Mouse (Mus musculus) stomach, embryonic 14.5 days (tissue): ENCODE measurements around the gene Ankrd24. TPM values are rescaled to one million over a fixed set of nuclear protein-coding genes. Genes with fewer than 3 reads are reported as not detected.
A peak's percentile ranks its signal among the peaks of the same experiment; 100 is the strongest.

Experiments used
- ATAC-seq: fragments of 200-750 bp; cut with Nextera tagmentation; 2 replicates; pipeline ENCODE4 v1.8.0; 2017; ENCODE audit warnings: low read depth, moderate TSS enrichment; ENCODE audit not compliant: insufficient number of reproducible peaks, insufficient read depth, low FRiP score
- H3K27ac ChIP-seq: fragments of 300-500 bp; sonication (generic); 2 replicates; pipeline ENCODE4 v1.5.1; 2014; ENCODE audit warnings: mild to moderate bottlenecking, low read length, moderate library complexity, mixed read lengths
- H3K27me3 ChIP-seq: fragments of 300-500 bp; sonication (generic); 2 replicates; pipeline ENCODE4 v1.6.1; 2014; ENCODE audit warnings: low read length, control low read depth, mixed read lengths; ENCODE audit not compliant: control insufficient read depth, insufficient read depth
- H3K36me3 ChIP-seq: fragments of 300-500 bp; sonication (generic); 2 replicates; pipeline ENCODE4 v1.6.1; 2014; ENCODE audit warnings: mild to moderate bottlenecking, control low read depth, low read length, moderate library complexity, mixed read lengths; ENCODE audit not compliant: control insufficient read depth, insufficient read depth
- H3K4me1 ChIP-seq: fragments of 300-500 bp; sonication (generic); 2 replicates; pipeline ENCODE4 v1.6.1; 2014; ENCODE audit warnings: low read length, control low read depth, mixed read lengths; ENCODE audit not compliant: control insufficient read depth, insufficient read depth
- H3K4me2 ChIP-seq: fragments of 300-500 bp; sonication (generic); replicated peaks from 2 replicates; pipeline ENCODE4 v1.6.1; 2014; ENCODE audit warnings: low read depth, low read length, control low read depth
- H3K4me3 ChIP-seq: fragments of 300-500 bp; sonication (generic); 2 replicates; pipeline ENCODE4 v1.5.1; 2014; ENCODE audit warnings: low read depth, low read length, control low read depth
- H3K9ac ChIP-seq: fragments of 300-500 bp; sonication (generic); replicated peaks from 2 replicates; pipeline ENCODE4 v1.6.1; 2014; ENCODE audit warnings: low read depth, mild to moderate bottlenecking, control low read depth, low read length, moderate library complexity, mixed read lengths
- H3K9me3 ChIP-seq: fragments of 300-500 bp; sonication (generic); 2 replicates; pipeline ENCODE4 v1.6.1; 2016; ENCODE audit warnings: low read depth, low read length, control low read depth; ENCODE audit not compliant: control insufficient read depth
- WGBS: fragments of 180-500 bp; shearing (Covaris S2); extraction: QIAGEN DNeasy Blood & Tissue Kit; methylation state at CpG from one replicate; pipeline ENCODE4 v1.1.7; 2014; 5-methylcytosine and 5-hydroxymethylcytosine counted together
- polyA plus RNA-seq: library from polyadenylated mRNA; unstranded; fragments of >200 nt; fragmentation: Nextera tagmentation; extraction: Ambion mirVana; gene quantifications from 2 replicates; pipeline ENCODE4 v1.2.1, GENCODE M21; 2014

Ankrd24 gene
- polyA plus RNA-seq, 1 experiment from 2014 or later, result 9.1 TPM

DNA sequence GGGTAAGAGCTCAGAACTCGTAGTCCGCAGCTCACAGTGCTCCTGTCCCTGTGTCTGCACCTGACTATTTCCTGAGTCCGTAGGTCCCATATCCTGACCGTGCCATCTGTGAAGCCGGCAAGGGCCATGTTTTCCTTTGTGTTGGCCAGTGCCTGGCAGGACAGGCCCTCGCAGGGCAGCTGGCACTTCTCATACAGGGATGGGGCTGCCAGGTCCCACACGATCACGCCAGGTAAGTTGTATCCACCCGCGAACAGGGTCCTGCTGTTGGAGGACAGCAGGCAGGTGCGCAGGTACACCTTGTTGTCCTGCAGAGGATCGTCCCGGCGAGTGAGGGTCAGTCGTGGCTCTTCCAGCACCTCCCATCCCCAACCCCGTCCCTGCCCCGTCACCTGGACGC, 34.4 kb upstream of the Ankrd24 start:
- H3K27me3 ChIP-seq, result no peaks in the 10 kb centered on the region
- 66% methylated on average over 18 of the region's 18 CpGs for WGBS
- H3K27ac ChIP-seq, result no peak overlapping the region
- no peaks in the 10 kb centered on the region for H3K9me3 ChIP-seq
- no peak for ATAC-seq
- H3K36me3 ChIP-seq, result no peaks in the 10 kb centered on the region
- H3K9ac ChIP-seq, result no peak overlapping the region
- peaks cover 29% of the 10 kb centered on the region for H3K4me1 ChIP-seq
- H3K4me2 ChIP-seq, result no peak overlapping the region
- no peak overlapping the region for H3K4me3 ChIP-seq

DNA sequence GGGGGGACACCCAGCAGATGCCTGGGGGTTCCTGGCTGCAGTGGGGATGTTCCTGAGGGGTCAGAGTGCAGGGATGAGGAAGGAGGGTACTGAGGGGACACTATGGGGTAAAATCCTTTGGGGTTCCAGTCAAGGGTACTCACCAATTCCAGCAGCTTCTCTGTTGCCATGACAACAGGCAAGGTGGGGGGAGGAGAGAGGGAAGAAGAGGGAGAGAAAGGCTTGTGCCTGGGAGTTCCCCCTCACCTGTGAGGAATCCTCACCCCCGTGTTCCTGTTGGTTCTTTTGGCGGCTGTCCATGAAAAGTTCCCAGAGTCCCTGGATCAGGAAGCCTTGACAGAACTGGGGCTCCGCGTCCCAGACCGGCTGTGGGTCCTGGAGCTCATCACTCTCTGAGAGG, 32.7 kb upstream of the Ankrd24 start:
- ATAC-seq, result no peak
- no peak overlapping the region for H3K4me3 ChIP-seq
- H3K36me3 ChIP-seq, result no peaks in the 10 kb centered on the region
- no peak overlapping the region for H3K9ac ChIP-seq
- peaks cover 31% of the 10 kb centered on the region for H3K4me1 ChIP-seq
- no peak overlapping the region for H3K4me2 ChIP-seq
- 25% methylated on average over 5 of the region's 5 CpGs for WGBS
- H3K27ac ChIP-seq, result no peak overlapping the region; the same call in 1 of the 2 replicates
- H3K9me3 ChIP-seq, result no peaks in the 10 kb centered on the region
- H3K27me3 ChIP-seq, result no peaks in the 10 kb centered on the region

DNA sequence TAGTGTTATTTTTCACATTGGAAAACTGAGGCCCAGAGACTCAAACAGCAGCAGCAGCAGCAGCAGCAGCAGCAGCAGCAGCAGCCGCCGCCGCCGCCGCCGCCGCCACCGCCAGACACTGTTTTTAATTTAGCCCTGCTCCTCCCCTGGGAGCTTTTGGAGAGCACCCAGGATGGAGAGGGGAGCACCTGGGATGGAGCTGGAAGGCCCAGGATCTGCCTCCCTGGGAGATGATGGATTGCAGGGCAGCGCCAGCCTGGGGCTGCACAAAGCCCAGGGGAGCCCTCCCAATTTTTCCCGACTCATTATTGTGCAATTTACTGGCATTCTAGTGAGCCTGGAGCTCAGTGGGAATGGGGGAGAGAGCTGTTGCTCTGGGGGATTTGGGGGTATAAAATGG, 31.7 kb upstream of the Ankrd24 start:
- peak overlapping the region; percentile 42 for H3K4me2 ChIP-seq
- peak overlapping the region; percentile 19; the same call in 1 of the 2 replicates for H3K4me3 ChIP-seq
- no peaks in the 10 kb centered on the region for H3K36me3 ChIP-seq
- H3K4me1 ChIP-seq, result peaks cover 36% of the 10 kb centered on the region
- H3K27ac ChIP-seq, result peak overlapping the region; percentile 72; the same call in 1 of the 2 replicates
- H3K9me3 ChIP-seq, result no peaks in the 10 kb centered on the region
- 8% methylated on average over 10 of the region's 10 CpGs for WGBS
- no peaks in the 10 kb centered on the region for H3K27me3 ChIP-seq
- H3K9ac ChIP-seq, result 0 out of 2 replicates have a peak overlapping the region, but pooled peaks have one; percentile 6
- no peak for ATAC-seq

DNA sequence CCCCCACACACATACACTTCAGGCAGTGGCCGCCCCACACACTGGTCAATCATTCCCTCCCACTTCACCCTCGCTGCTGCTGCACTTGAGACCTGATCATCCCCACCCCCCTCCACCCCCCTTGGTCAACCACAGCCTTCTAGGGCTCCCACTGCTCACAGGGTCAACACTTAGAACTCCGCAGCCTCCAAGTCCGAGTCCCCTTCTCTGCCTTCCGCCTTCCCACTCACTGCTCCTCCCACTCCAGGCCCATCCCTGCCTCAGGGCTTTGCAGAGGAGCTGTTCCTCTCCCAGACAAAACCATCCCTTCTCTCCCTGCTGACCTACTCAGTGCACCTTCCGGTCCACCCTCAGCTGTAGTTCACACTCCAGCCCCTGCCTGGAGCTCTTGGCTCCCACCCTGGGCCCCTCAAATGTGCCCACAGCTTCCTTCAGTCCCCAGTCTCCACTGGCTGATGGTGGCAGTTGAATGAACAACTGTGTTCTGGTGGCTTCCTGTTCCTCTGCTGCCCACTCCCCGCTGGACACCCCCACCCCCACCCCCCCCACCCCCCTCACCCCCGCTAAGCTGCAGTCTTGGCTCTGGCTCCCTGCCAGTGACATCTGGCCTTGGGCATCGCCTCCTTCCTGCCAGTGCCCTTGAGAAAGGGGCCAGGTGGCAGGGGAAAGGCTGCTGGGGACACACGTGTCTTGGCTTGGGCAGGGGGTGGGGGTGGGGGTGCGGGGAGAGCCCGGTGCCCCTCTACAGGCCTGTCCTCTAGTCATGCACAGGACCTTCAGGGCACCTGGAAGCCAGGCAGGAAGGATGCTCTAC, 31.0 kb upstream of the Ankrd24 start:
- ATAC-seq, result peak; percentile 56; the same call in 1 of the 2 replicates
- WGBS, result 11% methylated on average over 12 of the region's 12 CpGs
- H3K27ac ChIP-seq, result peak overlapping the region; percentile 72
- H3K4me3 ChIP-seq, result peak overlapping the region; percentile 19
- H3K36me3 ChIP-seq, result no peaks in the 10 kb centered on the region
- H3K4me2 ChIP-seq, result peak overlapping the region; percentile 42
- H3K9ac ChIP-seq, result no peak overlapping the region
- peaks cover 38% of the 10 kb centered on the region for H3K4me1 ChIP-seq
- no peaks in the 10 kb centered on the region for H3K9me3 ChIP-seq
- no peaks in the 10 kb centered on the region for H3K27me3 ChIP-seq

DNA sequence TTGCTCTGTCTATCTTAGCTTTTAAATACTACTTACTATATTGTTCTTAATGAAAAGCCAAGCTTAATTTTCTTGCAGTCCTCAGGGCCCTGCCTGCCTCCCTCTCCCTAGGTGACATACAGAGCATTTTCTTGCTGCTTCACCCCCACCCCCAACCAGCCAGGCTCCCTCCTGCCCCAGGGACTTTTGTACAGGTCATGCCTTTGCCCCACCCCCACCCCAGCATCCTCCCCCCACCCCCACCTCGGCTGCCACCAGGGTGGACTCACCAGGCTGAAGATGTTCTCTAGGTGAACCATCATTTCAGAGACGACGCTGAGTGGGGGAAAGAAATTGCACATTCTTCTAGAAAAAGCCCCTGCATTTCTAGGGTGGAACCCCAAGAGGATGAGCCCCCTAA, 30.0 kb upstream of the Ankrd24 start:
- Histone ChIP-seq H3K4me3 (no peak overlapping the region), H3K4me1 (peaks cover 38% of the 10 kb centered on the region), H3K36me3 (no peaks in the 10 kb centered on the region), H3K27ac (no peak overlapping the region; the same call in 1 of the 2 replicates), H3K27me3 (no peaks in the 10 kb centered on the region), H3K9me3 (no peaks in the 10 kb centered on the region), H3K9ac (no peak overlapping the region), H3K4me2 (no peak overlapping the region)
- 43% methylated on average over 3 of the region's 3 CpGs for WGBS
- no peak for ATAC-seq

DNA sequence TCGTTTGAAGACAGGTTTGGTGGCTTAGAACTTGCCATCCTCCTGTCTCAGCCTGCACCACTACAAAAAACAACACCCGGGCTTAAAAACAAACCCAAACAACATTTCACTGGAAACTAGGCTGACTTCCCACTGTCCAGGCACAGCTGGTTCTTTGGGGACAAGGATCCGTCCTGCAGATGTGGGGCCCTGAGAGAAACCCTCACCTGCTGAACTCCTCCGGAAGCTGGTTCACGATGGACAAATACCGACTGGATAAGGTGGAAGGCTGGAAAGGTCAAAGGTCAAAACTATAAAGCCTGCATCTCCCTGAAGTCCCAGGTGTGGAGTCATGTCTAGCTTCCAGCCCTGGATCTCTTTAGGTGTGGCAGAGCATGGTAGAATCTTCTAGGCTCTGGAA, 29.5 kb upstream of the Ankrd24 start:
- H3K27me3 ChIP-seq, result no peaks in the 10 kb centered on the region
- H3K4me2 ChIP-seq, result no peak overlapping the region
- peaks cover 38% of the 10 kb centered on the region for H3K4me1 ChIP-seq
- no peak overlapping the region; the same call in 1 of the 2 replicates for H3K27ac ChIP-seq
- no peak overlapping the region for H3K9ac ChIP-seq
- 39% methylated on average over 6 of the region's 6 CpGs for WGBS
- ATAC-seq, result no peak
- H3K4me3 ChIP-seq, result no peak overlapping the region
- no peaks in the 10 kb centered on the region for H3K9me3 ChIP-seq
- no peaks in the 10 kb centered on the region for H3K36me3 ChIP-seq

DNA sequence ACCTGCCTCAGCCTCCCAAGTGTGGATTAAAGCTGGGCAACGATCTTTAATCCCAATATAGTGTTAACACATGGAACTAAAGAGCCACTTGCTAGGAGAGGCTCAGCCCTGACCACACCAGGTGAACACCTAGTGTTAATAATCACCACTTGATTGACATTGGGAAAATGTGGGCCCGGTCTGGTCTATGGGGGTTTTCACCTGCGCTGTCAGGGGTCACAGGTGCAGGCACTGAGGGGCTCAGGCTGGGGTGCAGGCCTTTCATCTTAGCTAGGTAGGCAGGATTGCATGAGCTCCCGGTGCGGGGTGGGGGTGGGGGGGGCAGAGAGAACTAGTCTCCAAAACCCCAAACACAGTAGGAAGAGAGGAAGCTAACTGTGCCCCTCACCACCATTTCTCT, 28.7 kb upstream of the Ankrd24 start:
- Histone ChIP-seq H3K4me1 (peaks cover 38% of the 10 kb centered on the region), H3K4me3 (no peak overlapping the region), H3K27me3 (no peaks in the 10 kb centered on the region), H3K36me3 (no peaks in the 10 kb centered on the region), H3K9me3 (no peaks in the 10 kb centered on the region), H3K4me2 (no peak overlapping the region), H3K27ac (no peak overlapping the region), H3K9ac (no peak overlapping the region)
- 51% methylated on average over 5 of the region's 5 CpGs for WGBS
- ATAC-seq, result no peak

DNA sequence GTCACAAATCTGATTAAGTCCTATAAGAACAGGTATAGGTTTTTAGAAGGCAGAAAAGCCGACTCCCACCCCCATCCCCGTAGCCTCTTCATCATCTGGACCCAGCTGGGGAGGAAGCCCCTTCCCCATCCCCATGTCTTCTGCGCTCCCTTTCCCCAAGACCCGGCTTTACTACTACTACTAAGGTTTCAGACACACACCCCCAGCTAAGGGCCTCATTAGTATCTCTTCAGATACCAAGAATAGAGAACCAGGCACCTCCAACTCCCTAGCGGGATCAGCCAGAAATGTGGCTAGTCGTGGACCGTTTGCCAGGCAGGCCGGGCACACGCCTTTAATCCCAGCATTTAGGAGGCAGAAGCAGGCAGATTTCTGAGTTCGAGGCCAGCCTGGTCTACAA, 28.2 kb upstream of the Ankrd24 start:
- H3K4me3 ChIP-seq, result no peak overlapping the region
- H3K27me3 ChIP-seq, result no peaks in the 10 kb centered on the region
- H3K4me1 ChIP-seq, result peaks cover 38% of the 10 kb centered on the region
- H3K27ac ChIP-seq, result 0 out of 2 replicates have a peak overlapping the region, but pooled peaks have one; percentile 0
- no peak for ATAC-seq
- H3K4me2 ChIP-seq, result peak overlapping the region; percentile 22; the same call in 1 of the 2 replicates
- H3K36me3 ChIP-seq, result no peaks in the 10 kb centered on the region
- 50% methylated on average over 10 of the region's 10 CpGs for WGBS
- H3K9ac ChIP-seq, result no peak overlapping the region
- no peaks in the 10 kb centered on the region for H3K9me3 ChIP-seq
